9 mouse cellular contexts compared by ENCODE assay signal in the genomic region with DNA sequence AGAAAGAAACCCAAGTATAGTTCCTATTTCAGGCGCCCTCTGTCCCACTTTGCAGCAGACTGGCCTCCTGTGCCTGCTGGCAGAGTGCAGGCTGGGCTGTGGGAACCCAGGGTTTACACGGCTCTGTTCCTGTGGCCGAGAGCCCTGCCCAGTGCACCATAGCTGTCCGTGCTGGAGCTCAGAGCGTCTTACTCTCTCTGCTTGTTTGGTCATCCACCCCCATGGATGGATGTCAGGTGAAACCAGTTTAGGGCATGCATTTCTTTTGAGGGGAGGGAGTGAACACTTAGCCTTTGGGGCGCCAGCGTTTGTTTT.
DNase-seq lines count a peak whose midpoint lies in the region; ATAC-seq and TF ChIP-seq lines count a peak whose summit lies in the region.
"Had no signal": no experiment of that assay in that cellular context is flagged by ENCODE, and none has a peak within 500 bp of the region (broad histone marks: within the 10 kb centered on the region; RNA-seq: fewer than 3 reads in every experiment).

No protein-coding gene starts in this region.

- no peak for TF ChIP-seq EP300 in ES-Bruce4 (IDR thresholded peaks at IDR 0.05; ENCODE audit: insufficient read depth, low read depth, low read length)

- H3K4me2 ChIP-seq in kidney, embryonic 14.5 days (replicated peaks; ENCODE audit: low read depth, low read length), result no peak overlapping the region
- no peak overlapping the region for H3K4me2 ChIP-seq in forebrain, embryonic 15.5 days (replicated peaks)
- no peak overlapping the region for H3K4me2 ChIP-seq in midbrain, embryonic 14.5 days (ENCODE audit: low read length)
- H3K4me2 ChIP-seq: liver, embryonic 13.5 days had no signal

- no peaks in the 10 kb centered on the region for H3K27me3 ChIP-seq in kidney, embryonic 14.5 days (ENCODE audit: control insufficient read depth, insufficient read depth, low read length)
- H3K27me3 ChIP-seq in ES-Bruce4 (ENCODE audit: control insufficient read depth, insufficient read depth, low read length, poor library complexity, severe bottlenecking), result no peaks in the 10 kb centered on the region
- H3K27me3 ChIP-seq in forebrain, embryonic 15.5 days, result no peaks in the 10 kb centered on the region
- H3K27me3 ChIP-seq in midbrain, embryonic 14.5 days (ENCODE audit: control insufficient read depth, insufficient read depth, low read length), result no peaks in the 10 kb centered on the region
- H3K27me3 ChIP-seq: liver, embryonic 13.5 days had no signal

- TF ChIP-seq CTCF in ES-Bruce4 (IDR thresholded peaks at IDR 0.05; ENCODE audit: low read depth, low read length), result no peak

- no peaks in the 10 kb centered on the region for H3K9me3 ChIP-seq in kidney, embryonic 14.5 days (ENCODE audit: control insufficient read depth, low read length)
- no peaks in the 10 kb centered on the region for H3K9me3 ChIP-seq in ES-Bruce4 (replicated peaks; ENCODE audit: control insufficient read depth, insufficient read depth, low read length, poor library complexity, severe bottlenecking)
- H3K9me3 ChIP-seq in forebrain, embryonic 15.5 days, result no peaks in the 10 kb centered on the region
- H3K9me3 ChIP-seq in midbrain, embryonic 14.5 days (ENCODE audit: control insufficient read depth, low read length), result no peaks in the 10 kb centered on the region
- H3K9me3 ChIP-seq: liver, embryonic 13.5 days had no signal

- H3K4me1 ChIP-seq in kidney, embryonic 14.5 days (ENCODE audit: control insufficient read depth, insufficient read depth, low read length), result peaks cover 25% of the 10 kb centered on the region
- no peaks in the 10 kb centered on the region for H3K4me1 ChIP-seq in ES-Bruce4 (ENCODE audit: control insufficient read depth, insufficient read depth, low read length)
- H3K4me1 ChIP-seq in forebrain, embryonic 15.5 days, result peaks cover 63% of the 10 kb centered on the region
- peaks cover 27% of the 10 kb centered on the region for H3K4me1 ChIP-seq in midbrain, embryonic 14.5 days (ENCODE audit: control insufficient read depth, insufficient read depth, low read length)
- H3K4me1 ChIP-seq: liver, embryonic 13.5 days had no signal

- no peak for DNase-seq in kidney, postnatal 36 days
- no peak for DNase-seq in midbrain, embryonic 14.5 days
- no peak for DNase-seq in urinary bladder, postnatal 4 days (ENCODE audit: low spot score in 2 of 2)
- DNase-seq in layer of hippocampus, adult 11-12 months (ENCODE audit: low spot score), result no peak
- no peak for DNase-seq in liver
- DNase-seq: liver, embryonic 13.5 days had no signal

- H3K9ac ChIP-seq in kidney, embryonic 14.5 days (ENCODE audit: low read depth, low read length), result no peak overlapping the region
- no peak overlapping the region for H3K9ac ChIP-seq in ES-Bruce4 (ENCODE audit: low read depth, poor library complexity, severe bottlenecking)
- no peak overlapping the region for H3K9ac ChIP-seq in forebrain, embryonic 15.5 days (replicated peaks)
- no peak overlapping the region for H3K9ac ChIP-seq in midbrain, embryonic 14.5 days (replicated peaks; ENCODE audit: low read length)
- H3K9ac ChIP-seq: liver, embryonic 13.5 days had no signal

- no peak for TF ChIP-seq POLR2A in ES-Bruce4 (IDR thresholded peaks at IDR 0.05; ENCODE audit: insufficient read depth, low read length)

- 70% methylated on average over 7 of the region's 7 CpGs for WGBS in kidney, embryonic 14.5 days
- WGBS in forebrain, embryonic 15.5 days, result 61% methylated on average over 7 of the region's 7 CpGs
- 75% methylated on average over 7 of the region's 7 CpGs for WGBS in midbrain, embryonic 14.5 days

- H3K36me3 ChIP-seq in kidney, embryonic 14.5 days (ENCODE audit: control insufficient read depth, insufficient read depth, low read length), result peaks cover 10% of the 10 kb centered on the region
- H3K36me3 ChIP-seq in ES-Bruce4 (ENCODE audit: control insufficient read depth, insufficient read depth, low read length, poor library complexity, severe bottlenecking), result no peaks in the 10 kb centered on the region
- H3K36me3 ChIP-seq in forebrain, embryonic 15.5 days, result peaks cover 5% of the 10 kb centered on the region; the same call in 1 of the 2 replicates
- H3K36me3 ChIP-seq in midbrain, embryonic 14.5 days (ENCODE audit: control insufficient read depth, insufficient read depth, low read length), result peaks cover 8% of the 10 kb centered on the region

- no peak overlapping the region for H3K4me3 ChIP-seq in kidney, embryonic 14.5 days (ENCODE audit: low read length)
- peak overlapping the region; percentile 50; the same call in 1 of the 2 replicates for H3K4me3 ChIP-seq in ES-Bruce4 (ENCODE audit: low read depth, low read length)
- no peak overlapping the region for H3K4me3 ChIP-seq in forebrain, embryonic 15.5 days
- H3K4me3 ChIP-seq in midbrain, embryonic 14.5 days (replicated peaks; ENCODE audit: low read depth, low read length), result no peak overlapping the region
- H3K4me3 ChIP-seq: liver, embryonic 13.5 days had no signal

- H3K27ac ChIP-seq in kidney, embryonic 14.5 days (ENCODE audit: low read depth, low read length), result 0 out of 2 replicates have a peak overlapping the region, but pooled peaks have one; percentile 39
- no peak overlapping the region for H3K27ac ChIP-seq in ES-Bruce4 (ENCODE audit: insufficient read depth, low read length)
- H3K27ac ChIP-seq in forebrain, embryonic 15.5 days (replicated peaks), result peak overlapping the region; percentile 82
- H3K27ac ChIP-seq in midbrain, embryonic 14.5 days (replicated peaks; ENCODE audit: low read depth, low read length), result peak overlapping the region; percentile 70
- H3K27ac ChIP-seq: liver, embryonic 13.5 days had no signal

- peak; percentile 54; the same call in 1 of the 2 replicates for ATAC-seq in kidney, embryonic 14.5 days (ENCODE audit: low FRiP score, low TSS enrichment)
- peak; percentile 63 for ATAC-seq in forebrain, embryonic 15.5 days (replicated peaks)
- no peak for ATAC-seq in midbrain, embryonic 14.5 days (ENCODE audit: low FRiP score, low TSS enrichment)
